In the genomic region with DNA sequence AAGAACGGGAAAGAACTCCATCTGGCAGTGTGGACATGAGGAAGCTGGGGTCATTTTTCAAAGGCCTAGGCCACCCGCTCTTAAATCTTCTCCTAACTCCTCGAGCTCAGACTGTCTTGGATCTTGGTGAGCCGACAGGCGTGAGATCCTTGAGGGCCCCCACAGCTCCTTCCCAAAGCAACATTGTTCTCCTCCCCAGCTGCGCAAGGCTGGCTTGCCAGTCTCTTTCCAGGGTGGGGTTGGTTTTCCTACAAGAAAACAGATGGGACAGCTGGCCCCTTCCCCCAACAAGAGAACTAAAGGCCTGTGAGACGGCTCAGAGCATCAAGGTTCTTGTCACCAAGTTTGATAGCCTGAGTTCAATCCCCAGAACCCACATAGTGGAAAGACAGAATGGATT, we compare ENCODE assay signal across 14 mouse cellular contexts.
A peak's percentile ranks its signal among the peaks of the same experiment; 100 is the strongest.
DNase-seq lines count a peak whose midpoint lies in the region; ATAC-seq lines count a peak whose summit lies in the region.
"Had no signal": no experiment of that assay in that cellular context is flagged by ENCODE, and none has a peak within 500 bp of the region (broad histone marks: within the 10 kb centered on the region; RNA-seq: fewer than 3 reads in every experiment).

No protein-coding gene starts in this region.

- peak overlapping the region; percentile 48; the same call in 1 of the 2 replicates for H3K27ac ChIP-seq in embryonic facial prominence, embryonic 10.5 days (replicated peaks)
- H3K27ac ChIP-seq in limb, embryonic 15.5 days, result 0 out of 2 replicates have a peak overlapping the region, but pooled peaks have one; percentile 2
- no peak overlapping the region for H3K27ac ChIP-seq in forebrain, embryonic 13.5 days
- H3K27ac ChIP-seq: hindbrain, postnatal 0 days; limb, embryonic 13.5 days had no signal

- 62% methylated on average over 7 of the region's 7 CpGs for WGBS in embryonic facial prominence, embryonic 10.5 days
- 39% methylated on average over 7 of the region's 7 CpGs for WGBS in limb, embryonic 15.5 days
- WGBS in forebrain, embryonic 13.5 days, result 76% methylated on average over 7 of the region's 7 CpGs

- intact Hi-C loops in heart, postnatal 14 days (cut with DNase I), result loop anchor here (5.0 kb wide), 1 partner anchor 32 kb away; no protein-coding TSS in a partner anchor

- H3K9me3 ChIP-seq in embryonic facial prominence, embryonic 10.5 days, result no peaks in the 10 kb centered on the region
- no peaks in the 10 kb centered on the region for H3K9me3 ChIP-seq in limb, embryonic 15.5 days
- no peaks in the 10 kb centered on the region for H3K9me3 ChIP-seq in forebrain, embryonic 13.5 days (replicated peaks)
- H3K9me3 ChIP-seq: limb, embryonic 13.5 days had no signal

- H3K27me3 ChIP-seq in embryonic facial prominence, embryonic 10.5 days (replicated peaks; ENCODE audit: low read depth, poor library complexity, severe bottlenecking), result no peaks in the 10 kb centered on the region
- H3K27me3 ChIP-seq in limb, embryonic 15.5 days, result no peaks in the 10 kb centered on the region
- no peaks in the 10 kb centered on the region for H3K27me3 ChIP-seq in forebrain, embryonic 13.5 days
- H3K27me3 ChIP-seq: limb, embryonic 13.5 days had no signal

- no peak for ATAC-seq in limb, embryonic 15.5 days (ENCODE audit: insufficient number of reproducible peaks, low FRiP score, low TSS enrichment, low read depth)
- ATAC-seq in forebrain, embryonic 13.5 days, result no peak
- ATAC-seq: forebrain, embryonic 14.5 days; hindbrain, postnatal 0 days had no signal

- peak; percentile 16 for DNase-seq in kidney, adult 9 months
- DNase-seq in kidney, adult 18-20 months, result no peak
- DNase-seq in embryonic facial prominence, embryonic 10.5 days (ENCODE audit: low spot score), result peak; percentile 7
- DNase-seq in heart, postnatal 14 days, result peak; percentile 49 to 67
- DNase-seq in T-cell, adult 2 months (ENCODE audit: low spot score), result no peak
- DNase-seq: adrenal gland, postnatal 10 days; cerebellum, adult 11 months; lung, postnatal 36 days; thymus, adult 18-20 months had no signal

- no peak overlapping the region for H3K4me2 ChIP-seq in limb, embryonic 15.5 days
- H3K4me2 ChIP-seq in forebrain, embryonic 13.5 days, result no peak overlapping the region
- H3K4me2 ChIP-seq: limb, embryonic 13.5 days had no signal

- H3K9ac ChIP-seq in limb, embryonic 15.5 days, result no peak overlapping the region
- H3K9ac ChIP-seq in forebrain, embryonic 13.5 days, result no peak overlapping the region
- H3K9ac ChIP-seq: limb, embryonic 13.5 days had no signal

- H3K4me3 ChIP-seq in embryonic facial prominence, embryonic 10.5 days, result no peak overlapping the region
- no peak overlapping the region for H3K4me3 ChIP-seq in limb, embryonic 15.5 days
- no peak overlapping the region for H3K4me3 ChIP-seq in forebrain, embryonic 13.5 days
- H3K4me3 ChIP-seq: limb, embryonic 13.5 days had no signal

- peaks cover 18% of the 10 kb centered on the region for H3K4me1 ChIP-seq in embryonic facial prominence, embryonic 10.5 days
- peaks cover 16% of the 10 kb centered on the region for H3K4me1 ChIP-seq in limb, embryonic 15.5 days
- H3K4me1 ChIP-seq in forebrain, embryonic 13.5 days, result peaks cover 2% of the 10 kb centered on the region; the same call in 1 of the 2 replicates

- no peaks in the 10 kb centered on the region for H3K36me3 ChIP-seq in embryonic facial prominence, embryonic 10.5 days (replicated peaks)
- no peaks in the 10 kb centered on the region for H3K36me3 ChIP-seq in limb, embryonic 15.5 days
- no peaks in the 10 kb centered on the region for H3K36me3 ChIP-seq in forebrain, embryonic 13.5 days (ENCODE audit: poor library complexity, severe bottlenecking)
- H3K36me3 ChIP-seq: limb, embryonic 13.5 days had no signal

Comparison
In these comparisons a context has a peak if more than half of its experiments do, and no peak if none do; other contexts are left out.
1. DNase-seq: peak in kidney, adult 9 months (single experiment), embryonic facial prominence, embryonic 10.5 days (single experiment) and heart, postnatal 14 days (2 of 2); none in kidney, adult 18-20 months (single experiment) and T-cell, adult 2 months (single experiment).